In genomic region chr7:109196399-109197082, GRCm38 (mm10) we compare ENCODE assay signal across 11 mouse cellular contexts. TPM values are rescaled to one million over a fixed set of nuclear protein-coding genes. Genes with fewer than 3 reads are reported as not detected.
DNase-seq lines count a peak whose midpoint lies in the region; ATAC-seq and TF ChIP-seq lines count a peak whose summit lies in the region.
"Had no signal": no experiment of that assay in that cellular context is flagged by ENCODE, and none has a peak within 500 bp of the region (broad histone marks: within the 10 kb centered on the region; RNA-seq: fewer than 3 reads in every experiment).

No protein-coding gene starts in this region.

- H3K9me3 ChIP-seq in intestine, embryonic 14.5 days (ENCODE audit: control insufficient read depth, low read length), result no peaks in the 10 kb centered on the region
- no peaks in the 10 kb centered on the region for H3K9me3 ChIP-seq in intestine, postnatal 0 days (ENCODE audit: control insufficient read depth)
- no peaks in the 10 kb centered on the region for H3K9me3 ChIP-seq in forebrain, embryonic 13.5 days (replicated peaks)
- no peaks in the 10 kb centered on the region for H3K9me3 ChIP-seq in limb, embryonic 14.5 days (ENCODE audit: control insufficient read depth, low read length)

- H3K27ac ChIP-seq in intestine, embryonic 14.5 days (ENCODE audit: low read depth), result no peak overlapping the region
- no peak overlapping the region for H3K27ac ChIP-seq in intestine, postnatal 0 days (ENCODE audit: low read depth, low read length)
- H3K27ac ChIP-seq in forebrain, embryonic 13.5 days, result no peak overlapping the region; the same call in 1 of the 2 replicates
- H3K27ac ChIP-seq in limb, embryonic 14.5 days (replicated peaks; ENCODE audit: low read depth, low read length), result no peak overlapping the region

- no peaks in the 10 kb centered on the region for H3K27me3 ChIP-seq in intestine, embryonic 14.5 days (replicated peaks; ENCODE audit: control insufficient read depth, insufficient read depth, low read length)
- no peaks in the 10 kb centered on the region for H3K27me3 ChIP-seq in intestine, postnatal 0 days (replicated peaks; ENCODE audit: control insufficient read depth, insufficient read depth, low read length)
- peaks cover 89% of the 10 kb centered on the region for H3K27me3 ChIP-seq in forebrain, embryonic 13.5 days
- no peaks in the 10 kb centered on the region for H3K27me3 ChIP-seq in limb, embryonic 14.5 days (ENCODE audit: control insufficient read depth, insufficient read depth, low read length)

- TF ChIP-seq POLR2A in limb, embryonic 14.5 days (IDR thresholded peaks at IDR 0.05; ENCODE audit: borderline replicate concordance, extremely low read depth, insufficient read depth, insufficient read length), result no peak

- 33% methylated on average over 11 of the region's 11 CpGs for WGBS in intestine, embryonic 14.5 days
- 45% methylated on average over 11 of the region's 11 CpGs for WGBS in intestine, postnatal 0 days
- 4% methylated on average over 11 of the region's 11 CpGs for WGBS in forebrain, embryonic 13.5 days
- 14% methylated on average over 11 of the region's 11 CpGs for WGBS in limb, embryonic 14.5 days

- peaks cover 7% of the 10 kb centered on the region for H3K4me1 ChIP-seq in intestine, embryonic 14.5 days (replicated peaks; ENCODE audit: control insufficient read depth, insufficient read depth, low read length)
- no peaks in the 10 kb centered on the region; the same call in none of the 2 replicates for H3K4me1 ChIP-seq in intestine, postnatal 0 days (replicated peaks; ENCODE audit: control insufficient read depth, insufficient read depth, low read length)
- H3K4me1 ChIP-seq in forebrain, embryonic 13.5 days, result peaks cover 46% of the 10 kb centered on the region
- H3K4me1 ChIP-seq in limb, embryonic 14.5 days (ENCODE audit: control insufficient read depth, insufficient read depth, low read length), result peaks cover 21% of the 10 kb centered on the region

- no peak overlapping the region for H3K9ac ChIP-seq in intestine, embryonic 14.5 days (ENCODE audit: low read length)
- H3K9ac ChIP-seq in intestine, postnatal 0 days (ENCODE audit: low read depth, low read length), result no peak overlapping the region
- peak overlapping the region; percentile 14 for H3K9ac ChIP-seq in forebrain, embryonic 13.5 days
- no peak overlapping the region for H3K9ac ChIP-seq in limb, embryonic 14.5 days (ENCODE audit: low read depth, low read length, severe bottlenecking)

- no peak overlapping the region for H3K4me3 ChIP-seq in intestine, embryonic 14.5 days (ENCODE audit: low read depth, low read length)
- no peak overlapping the region for H3K4me3 ChIP-seq in intestine, postnatal 0 days (ENCODE audit: low read depth, low read length)
- no peak overlapping the region for H3K4me3 ChIP-seq in forebrain, embryonic 13.5 days
- no peak overlapping the region for H3K4me3 ChIP-seq in limb, embryonic 14.5 days (replicated peaks; ENCODE audit: low read length)

- H3K36me3 ChIP-seq in intestine, embryonic 14.5 days (ENCODE audit: control insufficient read depth, insufficient read depth, low read length), result no peaks in the 10 kb centered on the region
- H3K36me3 ChIP-seq in intestine, postnatal 0 days (ENCODE audit: control insufficient read depth, insufficient read depth), result no peaks in the 10 kb centered on the region
- H3K36me3 ChIP-seq in forebrain, embryonic 13.5 days (ENCODE audit: poor library complexity, severe bottlenecking), result no peaks in the 10 kb centered on the region
- H3K36me3 ChIP-seq in limb, embryonic 14.5 days (ENCODE audit: control insufficient read depth, insufficient read depth, low read length), result no peaks in the 10 kb centered on the region

- no peak overlapping the region for H3K4me2 ChIP-seq in intestine, embryonic 14.5 days (ENCODE audit: low read length)
- H3K4me2 ChIP-seq in intestine, postnatal 0 days (replicated peaks; ENCODE audit: low read depth), result no peak overlapping the region
- no peak overlapping the region; the same call in 1 of the 2 replicates for H3K4me2 ChIP-seq in forebrain, embryonic 13.5 days
- no peak overlapping the region for H3K4me2 ChIP-seq in limb, embryonic 14.5 days (replicated peaks; ENCODE audit: low read depth, low read length, severe bottlenecking)

- no peak for TF ChIP-seq CTCF in intestine, postnatal 0 days (IDR thresholded peaks at IDR 0.05; ENCODE audit: low read depth)

- no peak for DNase-seq in intestine, embryonic 14.5 days (ENCODE audit: low spot score)
- no peak for DNase-seq in limb, embryonic 14.5 days (ENCODE audit: low spot score)
- peak; percentile 64 for DNase-seq in retina, adult 2 months (ENCODE audit: low read depth, low spot score)
- DNase-seq in testis, postnatal 14 days (ENCODE audit: low spot score), result no peak
- DNase-seq in layer of hippocampus, postnatal 10 days (ENCODE audit: low spot score in 2 of 2), result no peak
- DNase-seq: cerebellum, adult 11-12 months; lung, postnatal 4 days; thymus, postnatal 25 days had no signal

- ATAC-seq in intestine, embryonic 14.5 days (replicated peaks; ENCODE audit: low FRiP score, low TSS enrichment, low read depth), result 0 out of 2 replicates have a peak, but pooled peaks have one; percentile 21
- no peak for ATAC-seq in intestine, postnatal 0 days
- peak; percentile 3; the same call in 1 of the 2 replicates for ATAC-seq in forebrain, embryonic 13.5 days
- peak; percentile 48 for ATAC-seq in limb, embryonic 14.5 days (ENCODE audit: low FRiP score, low read depth)
- no peak for ATAC-seq in CD4-positive, CD25-positive, alpha-beta regulatory T cell, adult 4 months

RNA-seq across cellular contexts. Expression of gene Lmo1, which starts 21.5 kb away (rescaled TPM):
- 1.7 and 2.9 TPM in 2 replicates for polyA plus RNA-seq in intestine, embryonic 14.5 days (2014; fragmentation: Nextera tagmentation; extraction: Ambion mirVana)
- 2.3 and 2.9 TPM in 2 replicates for polyA plus RNA-seq in intestine, postnatal 0 days (2015; fragmentation: Nextera tagmentation; extraction: Ambion mirVana)
- 36.5 and 50.5 TPM in 2 replicates for polyA plus RNA-seq in forebrain, embryonic 13.5 days (2015; fragmentation: Nextera tagmentation; extraction: Ambion mirVana)
- 38.0 and 41.4 TPM in 2 replicates for polyA plus RNA-seq in limb, embryonic 14.5 days (2012; rRNA removed)
- 44.8 and 47.8 TPM in 2 replicates for polyA plus RNA-seq in limb, embryonic 14.5 days (2014; fragmentation: Nextera tagmentation; extraction: Ambion mirVana)
- not detected for polyA plus RNA-seq in CD4-positive, CD25-positive, alpha-beta regulatory T cell, adult 4 months (2017; shearing (Covaris generic))
- total RNA-seq in layer of hippocampus, postnatal 10 days (2021), result 10 to 100 TPM; 74.5 to 79.0 TPM

Comparison
In these comparisons a context has a peak if more than half of its experiments do, and no peak if none do; other contexts are left out.
1. ATAC-seq: peak in intestine, embryonic 14.5 days (single experiment), forebrain, embryonic 13.5 days (single experiment) and limb, embryonic 14.5 days (single experiment); none in intestine, postnatal 0 days (single experiment) and CD4-positive, CD25-positive, alpha-beta regulatory T cell, adult 4 months (single experiment).